Mouse (Mus musculus): Measurements from ENCODE around the gene Rapgef6.

- TF ChIP-seq POLR2A (IDR thresholded peaks at IDR 0.05; ENCODE audit: extremely low read depth, insufficient read depth, low read length): no peak
- TF ChIP-seq CTCF (IDR thresholded peaks at IDR 0.05; ENCODE audit: extremely low read depth, insufficient read depth, low read length): no peak
Observed at GRCm38 (mm10) chr11:54618841-54619240, 96.2 kb downstream of the Rapgef6 start.

Data from cortical plate, adult 2 months (tissue).